Mouse (Mus musculus) embryo, embryonic 9.5 days (tissue): ENCODE measurements around the gene Akt1.

Experiments used
- DNase-seq: peaks from one replicate; pipeline ENCODE4 v3.0.0-alpha.2; 2017; ENCODE audit errors: extremely low spot score

The Akt1 gene

DNA sequence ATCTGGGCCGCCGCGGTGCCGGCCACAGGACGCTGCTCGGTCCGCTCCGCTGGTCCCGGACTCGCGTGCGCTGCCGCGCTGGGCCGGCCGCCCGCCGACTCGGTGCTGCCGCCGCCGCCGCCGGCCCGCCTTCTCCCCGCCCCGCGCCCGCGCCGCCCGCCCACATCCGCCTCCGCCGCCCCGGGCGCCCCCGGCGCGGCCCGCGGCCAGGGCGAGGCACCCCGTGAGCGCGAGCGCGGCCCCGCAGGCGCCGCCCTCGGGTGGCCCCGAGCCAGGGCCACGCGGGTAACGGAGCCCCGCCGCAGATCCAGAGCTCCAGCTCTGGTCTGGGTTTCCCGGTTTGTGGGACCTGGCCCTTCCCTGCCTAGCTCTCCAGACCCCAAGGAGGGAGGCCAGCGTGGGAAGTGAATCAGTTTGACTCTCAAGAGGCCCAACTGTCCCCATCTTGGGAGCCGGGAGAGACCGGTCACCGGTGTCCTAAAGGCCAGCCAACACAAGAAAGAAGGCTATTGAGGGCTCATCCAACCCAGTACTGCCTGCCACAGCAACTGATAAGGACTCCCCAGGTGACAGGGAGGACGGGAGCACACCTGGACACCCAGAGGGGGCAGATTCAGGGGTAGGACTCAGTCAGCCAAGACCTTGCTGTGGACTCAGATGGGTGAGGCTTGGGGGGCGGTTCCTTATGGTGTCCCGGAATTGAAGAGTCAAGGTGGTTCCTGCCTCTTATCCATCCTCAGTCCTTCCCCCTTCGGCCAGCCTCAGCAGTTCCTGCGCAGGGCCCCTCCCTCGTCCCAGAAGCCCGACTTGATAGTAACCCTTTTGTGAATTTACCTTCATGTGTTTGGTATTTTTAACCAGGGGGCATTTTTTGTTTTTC lies at the start of gene Akt1:
Gene Akt1, minus strand, starts transcription at position 753 of the 880 bp plus-strand sequence.
- DNase-seq: peak; percentile 71

GRCm38 (mm10) chr12:112724077-112724805 lies 49.6 kb upstream of the Akt1 start:
- DNase-seq: peak; percentile 77

DNA sequence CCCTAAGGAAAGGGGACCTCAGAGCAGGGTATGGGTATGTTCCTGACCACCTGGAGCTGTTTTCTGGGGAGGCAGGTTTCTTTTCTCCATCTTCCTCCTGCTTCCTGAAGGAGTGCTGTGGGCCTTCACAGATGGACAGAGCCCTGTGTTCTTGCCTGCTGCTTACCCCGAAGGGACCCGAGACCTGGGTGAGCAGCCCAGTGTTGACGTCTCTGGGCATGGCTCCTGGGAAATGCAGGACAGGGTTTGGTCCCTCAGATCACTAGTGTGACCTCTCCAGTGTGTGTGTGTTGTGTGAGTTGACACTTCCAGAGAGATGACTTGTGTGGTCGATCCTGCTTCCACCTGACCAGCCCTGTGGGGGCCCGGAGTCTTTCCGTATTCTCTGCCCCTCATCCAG lies 48.8 kb upstream of the Akt1 start:
- no peak for DNase-seq

DNA sequence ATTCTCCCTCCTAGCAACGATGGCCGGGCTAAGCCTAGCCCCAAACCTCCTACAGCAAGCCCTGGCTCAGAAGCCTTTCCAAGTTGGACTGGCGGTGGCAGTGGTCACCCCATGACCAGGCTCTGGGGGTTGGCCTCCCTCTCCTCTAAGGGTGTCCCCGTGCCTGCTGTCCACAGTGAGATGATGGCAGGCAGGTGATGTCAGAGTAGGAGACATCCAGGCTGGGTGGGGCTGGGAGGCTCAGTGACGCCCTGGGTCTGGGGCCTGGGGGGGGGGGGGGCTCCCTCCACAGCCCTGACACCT lies 48.3 kb upstream of the Akt1 start:
- DNase-seq: no peak

- peak; percentile 48 for DNase-seq
Observed at GRCm38 (mm10) chr12:112722240-112723027, 47.8 kb upstream of the Akt1 start.

GRCm38 (mm10) chr12:112721424-112722239 lies 46.9 kb upstream of the Akt1 start:
- DNase-seq: peak; percentile 80

DNA sequence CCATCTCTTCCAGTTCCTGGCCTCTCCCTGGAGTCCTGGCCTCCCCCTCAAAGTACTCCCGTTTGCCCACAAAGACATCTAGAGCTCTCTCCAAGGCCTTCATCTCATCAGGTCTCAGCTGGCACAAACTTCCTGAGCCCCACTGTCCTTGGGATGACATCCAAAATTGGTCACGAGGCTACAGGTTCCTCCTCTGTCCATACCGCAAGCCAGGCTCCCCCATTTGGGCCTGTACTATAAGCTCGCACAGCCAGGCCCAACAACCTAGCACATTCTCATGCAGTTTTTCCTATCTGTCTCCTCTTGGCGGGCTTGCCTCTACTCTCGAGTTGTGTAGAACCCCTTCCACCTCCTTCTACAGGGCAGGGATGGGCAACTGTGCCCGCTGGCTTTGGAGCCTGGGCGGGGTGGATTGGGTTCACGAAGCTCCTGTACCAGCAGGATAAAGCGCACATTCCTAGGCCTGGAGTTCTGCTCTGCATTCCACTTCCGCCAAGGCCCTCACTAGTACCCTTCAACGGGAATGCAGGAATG lies 46.3 kb upstream of the Akt1 start:
- DNase-seq: peak; percentile 29

- DNase-seq: no peak
Observed at GRCm38 (mm10) chr12:112720216-112720615, 45.5 kb upstream of the Akt1 start, which contains the start of gene Cep170b. TSS of gene Cep170b (plus strand) at chr12:112720455.

DNA sequence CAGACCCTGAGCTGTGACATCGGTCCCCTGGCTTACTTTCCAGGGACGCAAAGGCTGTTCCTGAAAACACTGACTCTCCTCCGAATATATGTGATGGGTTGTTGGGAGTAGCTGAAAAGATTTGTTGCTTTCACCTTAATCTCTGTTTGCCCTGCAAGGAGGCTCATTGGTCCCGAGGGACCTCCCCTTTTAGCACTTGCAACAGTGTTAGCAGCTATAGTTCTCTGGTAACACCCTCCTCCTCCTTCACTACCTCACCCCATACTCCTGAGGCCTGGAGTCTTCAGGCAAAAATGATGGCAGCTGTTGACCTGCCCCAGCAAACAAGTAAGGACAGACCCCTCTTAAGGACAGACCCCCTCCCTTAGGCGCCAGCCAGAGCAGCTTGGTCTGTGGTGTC lies 44.3 kb upstream of the Akt1 start:
- DNase-seq: no peak

DNA sequence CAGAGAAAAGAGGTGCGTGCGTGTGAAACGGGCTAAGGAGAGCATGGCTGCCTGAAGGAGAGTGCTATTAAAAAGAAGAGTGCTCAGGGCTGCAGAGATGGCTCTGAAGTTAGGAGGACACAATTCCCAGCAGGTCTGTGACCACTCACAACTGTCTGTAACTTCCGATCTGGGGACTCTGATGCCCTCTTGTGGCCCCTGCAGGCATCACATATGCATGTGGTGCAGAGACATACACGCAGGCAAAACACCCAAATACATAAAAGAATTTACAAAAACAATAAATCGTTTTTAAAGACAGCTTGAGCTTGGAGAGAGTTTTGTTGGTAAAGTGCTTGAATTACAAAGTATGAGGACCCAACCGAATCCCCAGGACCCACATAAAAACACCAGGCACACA lies 42.5 kb upstream of the Akt1 start:
- DNase-seq: peak; percentile 63

GRCm38 (mm10) chr12:112713984-112714383 lies 39.3 kb upstream of the Akt1 start:
- DNase-seq: no peak

DNA sequence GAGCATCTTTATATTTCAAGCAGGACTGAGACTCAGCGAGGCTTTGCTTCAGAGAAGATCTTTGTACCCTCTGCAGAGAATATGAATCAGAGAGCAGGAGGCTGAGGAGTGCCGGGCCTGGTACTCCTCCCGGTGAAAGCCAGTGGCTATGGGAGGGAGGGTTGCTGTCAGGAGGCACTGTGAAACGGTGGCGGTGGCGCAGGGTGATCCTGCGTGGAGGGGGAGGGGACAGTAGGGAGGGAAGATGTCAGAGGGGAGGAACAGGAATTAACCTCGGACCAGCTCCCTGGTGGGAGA lies 32.8 kb upstream of the Akt1 start:
- DNase-seq: no peak

- DNase-seq: peak; percentile 88
Observed at GRCm38 (mm10) chr12:112706704-112707572, 32.3 kb upstream of the Akt1 start.

DNA sequence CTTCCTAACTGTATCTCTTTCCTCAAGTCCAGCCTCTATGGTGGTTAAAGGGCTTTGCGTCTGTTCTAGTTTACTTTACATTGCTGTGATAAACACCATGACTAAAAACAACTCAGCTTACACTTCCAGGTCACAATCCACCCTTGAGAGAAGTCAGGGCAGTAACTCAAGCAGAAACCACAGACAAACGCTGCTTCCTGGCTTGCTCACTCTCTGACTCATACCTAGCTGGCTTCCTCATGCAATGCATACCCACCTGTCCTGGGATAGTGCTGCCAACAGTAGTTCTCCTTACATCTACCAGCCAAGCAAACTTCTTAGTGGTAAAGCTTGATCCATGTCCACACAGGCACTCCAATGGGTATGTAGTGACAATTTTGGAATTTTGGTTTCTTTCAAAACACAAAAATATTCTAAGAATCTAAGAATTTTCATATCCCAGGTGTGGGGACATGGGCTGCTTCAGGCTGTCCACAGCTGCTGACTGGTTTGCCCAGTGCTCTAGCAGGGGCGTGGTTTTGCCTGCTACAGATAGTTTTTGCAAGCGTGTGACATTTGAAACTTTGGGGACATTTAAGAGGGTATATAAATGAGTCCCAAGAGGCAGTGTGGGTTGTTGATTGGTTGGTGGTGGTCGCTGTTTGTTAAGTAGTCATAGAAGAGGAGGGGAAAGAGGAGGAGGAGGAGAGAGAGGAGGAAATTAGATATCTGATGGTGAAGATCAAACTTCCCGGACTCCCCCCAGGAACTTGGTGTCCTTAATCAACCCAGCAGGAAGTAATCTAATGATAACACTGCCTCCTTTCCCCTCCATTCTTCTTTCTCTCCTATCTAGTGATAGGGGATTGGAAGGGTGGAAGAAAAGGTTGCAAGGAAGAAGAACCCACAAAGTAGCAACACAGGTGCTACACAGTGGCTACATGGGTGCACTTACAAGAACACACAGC lies 28.0 kb upstream of the Akt1 start:
- no peak for DNase-seq

DNA sequence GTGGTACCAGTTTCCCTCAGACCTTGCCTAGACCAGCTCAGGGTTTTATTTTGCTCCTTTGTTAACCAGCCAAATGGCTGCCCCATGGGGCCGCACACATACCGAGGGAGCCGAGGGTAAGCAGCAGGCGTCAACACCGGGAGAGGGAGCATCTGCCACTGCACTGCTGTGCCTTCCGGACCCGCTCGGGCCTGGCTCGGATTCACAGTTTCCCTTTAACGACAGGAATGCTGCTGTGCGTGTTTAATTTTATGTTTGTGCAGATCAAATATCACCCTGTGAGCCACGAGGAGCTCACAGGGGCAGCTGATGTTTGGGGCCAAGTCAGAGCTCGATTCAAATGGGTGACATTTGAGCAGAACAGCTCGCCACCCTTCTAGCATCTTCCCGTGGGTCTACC lies 25.8 kb upstream of the Akt1 start:
- DNase-seq: no peak

DNA sequence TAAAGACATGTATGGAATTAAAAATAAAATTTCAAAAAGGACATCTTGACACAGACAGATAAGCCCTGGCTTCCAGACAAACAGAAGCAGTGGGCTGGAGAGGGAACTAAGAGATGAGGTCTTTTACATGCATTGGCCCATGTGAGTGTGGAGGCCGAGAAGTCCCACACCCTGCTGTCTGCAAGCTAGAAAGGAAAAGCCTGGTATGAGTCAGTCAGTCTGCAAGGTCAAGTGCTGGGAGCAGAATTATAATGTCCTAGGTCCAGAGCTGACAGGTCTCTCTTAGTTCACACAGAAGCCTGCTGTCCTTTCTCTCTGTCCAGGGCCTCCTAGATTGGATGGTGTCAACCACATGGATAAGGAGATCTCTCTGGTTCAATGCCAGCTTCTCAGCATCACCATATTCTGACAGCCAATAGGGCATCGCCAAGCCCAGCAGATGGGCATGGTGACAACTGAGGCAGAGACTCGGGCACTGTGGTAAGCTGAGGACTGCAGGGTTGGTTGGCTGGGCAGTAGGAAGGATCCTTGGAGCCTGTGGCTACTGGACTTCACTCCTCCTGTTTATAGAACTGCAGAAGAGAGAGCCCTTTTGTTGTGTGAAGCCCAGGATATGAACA lies 22.2 kb upstream of the Akt1 start:
- DNase-seq: no peak

DNA sequence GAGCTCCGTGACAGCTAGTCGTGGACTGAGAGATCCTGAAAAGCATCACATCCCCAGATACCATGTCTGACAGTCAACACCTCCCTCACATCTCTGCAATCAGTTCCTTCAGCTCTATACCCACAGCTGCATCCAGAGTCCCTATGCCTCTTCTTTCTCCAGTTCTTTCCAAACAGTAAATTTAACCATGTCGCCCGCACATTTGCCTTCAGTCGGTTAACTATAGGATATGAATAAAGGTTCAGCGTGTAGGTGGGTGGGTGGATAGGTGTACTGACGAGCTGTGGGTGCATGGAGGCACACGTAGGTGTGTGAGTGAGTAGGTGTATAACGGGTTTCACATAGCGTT lies 19.4 kb upstream of the Akt1 start:
- no peak for DNase-seq

DNA sequence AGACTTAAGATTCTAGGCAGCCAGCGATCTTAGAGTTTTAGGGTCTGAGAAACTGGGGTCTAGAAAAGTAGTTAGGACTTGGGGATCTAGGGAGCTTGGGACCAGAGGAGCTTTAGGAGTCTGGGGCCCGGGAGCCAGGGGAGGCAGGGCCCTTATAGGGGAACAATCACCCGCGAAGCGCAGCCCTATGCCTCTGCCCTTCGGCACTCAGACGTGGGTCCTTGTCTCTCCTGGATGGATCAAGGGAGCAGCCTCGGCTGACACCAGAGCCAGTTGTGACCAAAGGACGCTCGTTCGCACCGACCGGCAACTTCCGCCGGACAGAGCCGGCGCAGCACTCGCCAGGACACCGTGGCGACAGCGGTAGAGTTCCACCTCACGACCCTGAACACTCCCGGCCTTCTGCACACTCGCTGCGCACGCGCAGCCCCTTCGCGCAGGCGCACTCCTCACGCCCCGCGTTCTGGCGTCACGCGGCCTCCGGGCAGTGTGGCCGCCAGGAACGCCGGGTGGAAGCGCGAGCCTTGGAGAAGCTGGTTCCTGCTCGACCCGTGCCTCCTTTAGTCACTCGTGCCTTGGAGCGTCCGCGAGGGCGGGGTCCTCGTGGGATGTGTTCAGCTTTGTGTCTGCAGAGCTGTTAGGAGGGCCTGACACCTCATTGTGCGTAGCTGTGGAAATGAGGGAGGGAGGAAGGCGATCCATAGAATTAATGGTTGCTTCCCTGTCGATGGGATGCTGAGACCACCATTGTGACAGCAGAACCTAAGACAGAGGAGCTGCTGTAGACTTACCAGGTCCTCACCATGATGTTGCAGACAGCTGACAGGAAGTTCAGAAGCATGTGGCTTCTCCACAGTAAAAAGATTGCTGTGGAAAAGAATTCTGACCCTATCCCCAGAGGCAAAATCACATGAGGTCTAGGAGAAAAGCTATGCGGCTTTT lies 18.8 kb upstream of the Akt1 start:
- peak; percentile 92 for DNase-seq
